Mouse (Mus musculus) Patski (cell line): ENCODE results near the gene Tbccd1. TPM values are rescaled to one million over a fixed set of nuclear protein-coding genes. Genes with fewer than 3 reads are reported as not detected.

ENCODE experiments used
- ATAC-seq: fragments of 100-300 bp; one replicate; pipeline ENCODE4 v1.8.0; 2021
- CTCF ChIA-PET: fragments of 350-600 bp; sonication (Branson Sonifier 250); formaldehyde crosslinking; loops from one replicate; lab custom pipeline; 2022; ENCODE audit warnings: inconsistent platforms; lab: Charles Lee
- POLR2A ChIA-PET: fragments of 350-600 bp; sonication (Branson Sonifier 250); formaldehyde crosslinking; loops from one replicate; lab custom pipeline; 2022; ENCODE audit warnings: antibody characterized with exemption, inconsistent platforms; lab: Charles Lee
- DNase-seq: peaks from one replicate; pipeline ENCODE4 v3.0.0-alpha.2; 2011; ENCODE audit warnings: low read depth, low spot score
- H3K27me3 ChIP-seq: fragments of 371-371 bp; one replicate; pipeline ENCODE4 v1.5.1; 2021
- CTCF ChIP-seq: fragments of 100-300 bp; IDR thresholded peaks from one replicate; pipeline ENCODE4 v1.5.1; 2021
- in situ Hi-C: fragments of 300-500 bp; cut with MboI; formaldehyde crosslinking; loops from 3 replicates; pipeline ENCODE4 v1.11.1; 2018; ENCODE audit warnings: low pct_unique_long_range_greater_than_20kb, mixed read lengths
- polyA plus RNA-seq: library from polyadenylated mRNA; unstranded; gene quantifications from one replicate; pipeline ENCODE4 v1.2.3, GENCODE M21; 2021

Gene Tbccd1
- polyA plus RNA-seq, 1 experiment from 2014 or later, result 24.7 TPM

GRCm38 (mm10) chr16:22872397-22872796 lies 14.9 kb upstream of the Tbccd1 start:
- ChIA-PET POLR2A (no interaction called here), CTCF (interaction anchor here (2.1 kb wide), 2 partner anchors 7 to 263 kb away, joined by 5 to 6 read pairs; no protein-coding TSS in a partner anchor)
- no peak for TF ChIP-seq CTCF
- in situ Hi-C loops, result loop anchor here (10.0 kb wide), 1 partner anchor 262 kb away; no protein-coding TSS in a partner anchor
- ATAC-seq, result no peak
- no peak for DNase-seq
- H3K27me3 ChIP-seq, result no peaks in the 10 kb centered on the region

GRCm38 (mm10) chr16:22856773-22857172 lies 696 bp downstream of the Tbccd1 start:
- no peak for DNase-seq

GRCm38 (mm10) chr16:22852709-22853108 lies 4.8 kb downstream of the Tbccd1 start:
- H3K27me3 ChIP-seq, result no peaks in the 10 kb centered on the region
- in situ Hi-C loops, result no loop called here
- POLR2A ChIA-PET, result no interaction called here
- DNase-seq, result no peak
- CTCF ChIA-PET, result no interaction called here
- no peak for TF ChIP-seq CTCF
- no peak for ATAC-seq

More at GRCm38 (mm10) chr16:22856773-22857172, 696 bp downstream of the Tbccd1 start:
- CTCF ChIA-PET, result interaction anchor here (0.7 kb wide), 1 partner anchor 8 kb away, joined by 4 read pairs; no protein-coding TSS in a partner anchor
- no peaks in the 10 kb centered on the region for H3K27me3 ChIP-seq
- ATAC-seq, result no peak
- no peak for TF ChIP-seq CTCF
- POLR2A ChIA-PET, result no interaction called here
- in situ Hi-C loops, result no loop called here

- no peak for DNase-seq
- no peak for TF ChIP-seq CTCF
- in situ Hi-C loops, result no loop called here
- H3K27me3 ChIP-seq, result no peaks in the 10 kb centered on the region
- ChIA-PET POLR2A (no interaction called here), CTCF (interaction anchor here (0.9 to 2.1 kb wide), 4 partner anchors 9 to 41 kb away, joined by 3 to 6 read pairs (median 4); no protein-coding TSS in a partner anchor)
- ATAC-seq, result peak; percentile 31
Measured at GRCm38 (mm10) chr16:22848331-22848730, 9.1 kb downstream of the Tbccd1 start.

- ATAC-seq (no peak), DNase-seq (no peak)
- ChIA-PET CTCF (interaction anchor here (1.4 to 2.1 kb wide), 2 partner anchors 8 to 40 kb away, joined by 3 to 6 read pairs; no protein-coding TSS in a partner anchor), POLR2A (no interaction called here)
- H3K27me3 ChIP-seq, result no peaks in the 10 kb centered on the region
- no peak for TF ChIP-seq CTCF
- in situ Hi-C loops, result no loop called here
Measured at GRCm38 (mm10) chr16:22847686-22848085, 9.8 kb downstream of the Tbccd1 start.

GRCm38 (mm10) chr16:22845481-22845880 lies 12.0 kb downstream of the Tbccd1 start:
- CTCF ChIA-PET, result interaction anchor here (1.0 kb wide), 1 partner anchor 8 kb away, joined by 3 read pairs; no protein-coding TSS in a partner anchor
- DNase-seq, result no peak
- TF ChIP-seq CTCF, result no peak
- in situ Hi-C loops, result no loop called here
- ATAC-seq, result no peak
- POLR2A ChIA-PET, result no interaction called here
- H3K27me3 ChIP-seq, result no peaks in the 10 kb centered on the region

GRCm38 (mm10) chr16:22844834-22845233 lies 12.6 kb downstream of the Tbccd1 start:
- no peak for DNase-seq
- ChIA-PET CTCF (interaction anchor here (1.0 kb wide), 1 partner anchor 9 kb away, joined by 3 read pairs; no protein-coding TSS in a partner anchor), POLR2A (no interaction called here)
- ATAC-seq, result no peak
- in situ Hi-C loops, result no loop called here
- TF ChIP-seq CTCF, result no peak
- H3K27me3 ChIP-seq, result no peaks in the 10 kb centered on the region

- ChIA-PET POLR2A (no interaction called here), CTCF (interaction anchor here (1.0 kb wide), 1 partner anchor 9 kb away, joined by 3 read pairs; no protein-coding TSS in a partner anchor)
- DNase-seq, result no peak
- in situ Hi-C loops, result no loop called here
- H3K27me3 ChIP-seq, result no peaks in the 10 kb centered on the region
- TF ChIP-seq CTCF, result no peak
- ATAC-seq, result peak; percentile 60
Measured at GRCm38 (mm10) chr16:22844061-22844801, 13.2 kb downstream of the Tbccd1 start.

GRCm38 (mm10) chr16:22842871-22843270 lies 14.6 kb downstream of the Tbccd1 start:
- in situ Hi-C loops, result no loop called here
- CTCF ChIA-PET, result no interaction called here

GRCm38 (mm10) chr16:22839146-22839857 lies 18.2 kb downstream of the Tbccd1 start:
- ChIA-PET CTCF (interaction anchor here (0.8 to 2.3 kb wide), 5 partner anchors 9 to 26 kb away, joined by 3 to 8 read pairs (median 4); no protein-coding TSS in a partner anchor), POLR2A (interaction anchor here (0.5 kb wide), 1 partner anchor 41 kb away, joined by 4 read pairs; no protein-coding TSS in a partner anchor)
- no peaks in the 10 kb centered on the region for H3K27me3 ChIP-seq
- TF ChIP-seq CTCF, result no peak
- in situ Hi-C loops, result no loop called here
- ATAC-seq (peak; percentile 94), DNase-seq (no peak)

More at GRCm38 (mm10) chr16:22842871-22843270, 14.6 kb downstream of the Tbccd1 start:
- no peak for ATAC-seq
- TF ChIP-seq CTCF, result no peak
- no peaks in the 10 kb centered on the region for H3K27me3 ChIP-seq
- POLR2A ChIA-PET, result no interaction called here
- no peak for DNase-seq
